Mouse (Mus musculus) cerebellum, adult 2 months (tissue): Measurements from ENCODE around the gene Tnfsf11. TPM values are rescaled to one million over a fixed set of nuclear protein-coding genes. Genes with fewer than 3 reads are reported as not detected.

Experiments
- DNase-seq, 2 experiments: peaks; one replicate each; pipeline ENCODE4 v3.0.0; 2021
- H3K27ac ChIP-seq: fragments of 200-500 bp; 2 replicates; pipeline ENCODE4 v1.5.1; 2012; ENCODE audit warnings: low read length, control low read depth, inconsistent platforms; ENCODE audit not compliant: insufficient read depth
- H3K27me3 ChIP-seq: fragments of 200-500 bp; 2 replicates; pipeline ENCODE4 v1.6.1; 2012; ENCODE audit warnings: inconsistent platforms, mild to moderate bottlenecking, low read length, moderate library complexity; ENCODE audit not compliant: control insufficient read depth, insufficient read depth
- H3K4me1 ChIP-seq: fragments of 200-500 bp; 2 replicates; pipeline ENCODE4 v1.6.1; 2011; ENCODE audit warnings: low read length; ENCODE audit not compliant: control insufficient read depth, insufficient read depth
- H3K4me3 ChIP-seq: fragments of 200-500 bp; replicated peaks from 2 replicates; pipeline ENCODE3; 2011; ENCODE audit warnings: mild to moderate bottlenecking, low read depth, low read length, control low read depth; ENCODE audit not compliant: insufficient read depth
- CTCF ChIP-seq: fragments of 200-500 bp; IDR thresholded peaks from 2 replicates; pipeline ENCODE4 v1.5.1; 2011; ENCODE audit warnings: low read depth, mild to moderate bottlenecking, control low read depth, low read length, moderate library complexity, borderline replicate concordance; ENCODE audit not compliant: insufficient read depth
- POLR2A ChIP-seq: fragments of 200-500 bp; IDR thresholded peaks from 2 replicates; pipeline ENCODE4 v1.6.1; 2011; ENCODE audit warnings: low read length, control low read depth, borderline replicate concordance; ENCODE audit not compliant: insufficient read depth
- WGBS: fragments of 180-500 bp; shearing (Covaris S2); methylation state at CpG from one replicate; pipeline ENCODE4 v1.1.7; 2018; 5-methylcytosine and 5-hydroxymethylcytosine counted together
- polyA plus RNA-seq: library from polyadenylated mRNA; depleted of rRNA; stranded (reverse); fragments of >200 nt; gene quantifications from 2 replicates; pipeline ENCODE4 v1.2.3, GENCODE M21; 2012; rRNA removed

Gene Tnfsf11
- polyA plus RNA-seq, 1 experiment = not detected

- Histone ChIP-seq H3K27me3 (no peaks in the 10 kb centered on the region; the same call in 1 of the 2 replicates), H3K4me1 (no peaks in the 10 kb centered on the region), H3K4me3 (no peak overlapping the region), H3K27ac (no peak overlapping the region)
- TF ChIP-seq POLR2A (no peak), CTCF (no peak)
- DNase-seq = no peak
- WGBS = 73% methylated on average over 7 of the region's 7 CpGs
Observed at GRCm38 (mm10) chr14:78261246-78261645, 46.6 kb downstream of the Tnfsf11 start.

- no peak overlapping the region for H3K27ac ChIP-seq
- no peak for TF ChIP-seq CTCF
- TF ChIP-seq POLR2A = no peak
- WGBS = 92% methylated on average over 7 of the region's 7 CpGs
- H3K4me1 ChIP-seq = no peaks in the 10 kb centered on the region
- H3K27me3 ChIP-seq = no peaks in the 10 kb centered on the region
- H3K4me3 ChIP-seq = no peak overlapping the region
- no peak for DNase-seq
Observed at GRCm38 (mm10) chr14:78254017-78254416, 53.8 kb downstream of the Tnfsf11 start.

DNA sequence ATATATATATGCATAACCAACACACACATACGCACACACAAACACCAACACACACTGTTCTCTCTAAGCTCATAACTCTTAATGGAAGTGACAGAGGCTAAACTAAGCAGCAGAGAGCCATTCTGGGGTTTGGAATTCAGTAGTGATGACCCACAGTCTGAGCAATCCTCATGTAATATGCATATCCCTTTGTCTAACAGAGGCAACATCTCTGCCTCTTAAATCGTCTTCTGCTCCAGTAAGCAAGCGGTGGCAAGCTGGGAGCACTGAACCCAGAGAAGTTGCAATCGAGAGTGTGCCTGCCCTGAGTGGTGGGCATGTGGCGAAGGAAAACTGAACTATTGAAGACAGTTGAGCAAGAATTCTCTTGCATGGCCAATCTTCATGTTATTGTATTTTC lies 61.2 kb downstream of the Tnfsf11 start:
- WGBS = 47% methylated on average over 5 of the region's 5 CpGs
- no peaks in the 10 kb centered on the region for H3K4me1 ChIP-seq
- no peak overlapping the region for H3K4me3 ChIP-seq
- H3K27ac ChIP-seq = no peak overlapping the region
- TF ChIP-seq CTCF = no peak
- TF ChIP-seq POLR2A = no peak
- no peaks in the 10 kb centered on the region for H3K27me3 ChIP-seq
- DNase-seq = no peak

GRCm38 (mm10) chr14:78244811-78245210 lies 63.0 kb downstream of the Tnfsf11 start:
- no peak for TF ChIP-seq POLR2A
- no peak for TF ChIP-seq CTCF
- no peaks in the 10 kb centered on the region for H3K27me3 ChIP-seq
- H3K4me1 ChIP-seq = no peaks in the 10 kb centered on the region
- H3K4me3 ChIP-seq = no peak overlapping the region
- DNase-seq = no peak
- H3K27ac ChIP-seq = no peak overlapping the region
- WGBS = 76% methylated on average over 4 of the region's 4 CpGs

- no peak for DNase-seq
- H3K27me3 ChIP-seq = no peaks in the 10 kb centered on the region
- TF ChIP-seq CTCF = no peak
- no peak for TF ChIP-seq POLR2A
- H3K27ac ChIP-seq = no peak overlapping the region
- no peak overlapping the region for H3K4me3 ChIP-seq
- WGBS = 84% methylated on average over 6 of the region's 6 CpGs
- no peaks in the 10 kb centered on the region for H3K4me1 ChIP-seq
Observed at GRCm38 (mm10) chr14:78239346-78239745, 68.5 kb downstream of the Tnfsf11 start.

- WGBS = 38% methylated on average over 6 of the region's 6 CpGs
- H3K27ac ChIP-seq = no peak overlapping the region
- no peaks in the 10 kb centered on the region for H3K27me3 ChIP-seq
- H3K4me3 ChIP-seq = no peak overlapping the region
- DNase-seq = no peak
- no peaks in the 10 kb centered on the region for H3K4me1 ChIP-seq
- TF ChIP-seq POLR2A (no peak), CTCF (no peak)
Observed at GRCm38 (mm10) chr14:78237238-78237637, 70.6 kb downstream of the Tnfsf11 start.

GRCm38 (mm10) chr14:78236144-78236543 lies 71.7 kb downstream of the Tnfsf11 start:
- Histone ChIP-seq H3K4me3 (no peak overlapping the region), H3K27ac (no peak overlapping the region), H3K27me3 (no peaks in the 10 kb centered on the region), H3K4me1 (no peaks in the 10 kb centered on the region)
- TF ChIP-seq CTCF (no peak), POLR2A (no peak)
- no peak for DNase-seq
- WGBS = 45% methylated on average over 4 of the region's 4 CpGs

GRCm38 (mm10) chr14:78235296-78235695 lies 72.5 kb downstream of the Tnfsf11 start:
- Histone ChIP-seq H3K27ac (no peak overlapping the region), H3K4me3 (no peak overlapping the region), H3K4me1 (no peaks in the 10 kb centered on the region), H3K27me3 (no peaks in the 10 kb centered on the region)
- WGBS = 38% methylated on average over 3 of the region's 3 CpGs
- TF ChIP-seq POLR2A (no peak), CTCF (no peak)
- DNase-seq = no peak

DNA sequence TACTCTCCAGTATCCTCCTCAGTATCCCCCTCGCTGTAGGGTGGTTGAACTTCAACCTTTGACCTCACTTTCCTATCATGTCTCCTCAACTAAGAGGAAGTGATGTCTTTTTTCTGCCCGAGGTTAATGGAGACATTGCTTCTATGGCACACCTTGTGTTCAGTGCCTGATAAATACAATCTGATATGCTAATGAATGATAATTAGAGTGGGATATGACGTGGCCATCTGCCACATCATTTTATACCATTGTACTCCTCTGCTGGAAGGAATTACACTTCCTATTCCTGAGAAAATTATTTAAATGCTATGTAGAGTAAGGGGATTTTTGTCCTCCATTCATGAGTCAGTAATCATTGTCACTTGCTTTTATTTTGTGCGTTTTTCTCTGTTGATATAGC lies 78.8 kb downstream of the Tnfsf11 start:
- H3K4me1 ChIP-seq = no peaks in the 10 kb centered on the region
- TF ChIP-seq POLR2A = no peak
- no peak for TF ChIP-seq CTCF
- no peak for DNase-seq
- no peak overlapping the region for H3K4me3 ChIP-seq
- WGBS = 68% methylated on average over 4 of the region's 4 CpGs
- no peak overlapping the region for H3K27ac ChIP-seq
- H3K27me3 ChIP-seq = no peaks in the 10 kb centered on the region

Other genes with a start within 250 kb of the Tnfsf11 start
- 0.51 and 1.1 TPM in 2 replicates for gene Fam216b, start 219.0 kb downstream of the Tnfsf11 start, polyA plus RNA-seq
- gene Akap11, start 228.8 kb upstream of the Tnfsf11 start, polyA plus RNA-seq = 51.0 TPM in 2 replicates